Mouse (Mus musculus) olfactory bulb, adult 2 months (tissue): ENCODE measurements around the gene Lmntd2. TPM values are rescaled to one million over a fixed set of nuclear protein-coding genes. Genes with fewer than 3 reads are reported as not detected.

Source experiments
- H3K27ac ChIP-seq: fragments of 200-500 bp; 2 replicates; pipeline ENCODE4 v1.5.1; 2012; ENCODE audit warnings: low read depth, low read length; ENCODE audit not compliant: insufficient read depth
- H3K4me1 ChIP-seq: fragments of 200-500 bp; 2 replicates; pipeline ENCODE4 v1.6.1; 2012; ENCODE audit warnings: low read length; ENCODE audit not compliant: control insufficient read depth, insufficient read depth
- H3K4me3 ChIP-seq: fragments of 200-500 bp; 2 replicates; pipeline ENCODE4 v1.5.1; 2012; ENCODE audit warnings: mild to moderate bottlenecking, low read depth, low read length, moderate library complexity; ENCODE audit not compliant: insufficient read depth
- CTCF ChIP-seq: fragments of 200-500 bp; IDR thresholded peaks from 2 replicates; pipeline ENCODE4 v1.5.1; 2012; ENCODE audit warnings: low read depth, mild to moderate bottlenecking, low read length, moderate library complexity; ENCODE audit not compliant: insufficient read depth
- POLR2A ChIP-seq: fragments of 200-500 bp; IDR thresholded peaks from 2 replicates; pipeline ENCODE4 v1.6.1; 2012; ENCODE audit warnings: mild to moderate bottlenecking, low read depth, low read length, moderate library complexity; ENCODE audit not compliant: insufficient read depth
- WGBS: fragments of 180-500 bp; shearing (Covaris S2); methylation state at CpG from one replicate; pipeline ENCODE4 v1.1.7; 2018; 5-methylcytosine and 5-hydroxymethylcytosine counted together
- polyA plus RNA-seq: library from polyadenylated mRNA; stranded (reverse); fragments of >200 nt; gene quantifications from 2 replicates; pipeline ENCODE4 v1.2.4, GENCODE M21; 2012; ENCODE audit warnings: low replicate concordance; ENCODE audit not compliant: missing spikeins, insufficient read depth, insufficient read length

Gene Lmntd2
- polyA plus RNA-seq, 1 experiment: not detected

DNA sequence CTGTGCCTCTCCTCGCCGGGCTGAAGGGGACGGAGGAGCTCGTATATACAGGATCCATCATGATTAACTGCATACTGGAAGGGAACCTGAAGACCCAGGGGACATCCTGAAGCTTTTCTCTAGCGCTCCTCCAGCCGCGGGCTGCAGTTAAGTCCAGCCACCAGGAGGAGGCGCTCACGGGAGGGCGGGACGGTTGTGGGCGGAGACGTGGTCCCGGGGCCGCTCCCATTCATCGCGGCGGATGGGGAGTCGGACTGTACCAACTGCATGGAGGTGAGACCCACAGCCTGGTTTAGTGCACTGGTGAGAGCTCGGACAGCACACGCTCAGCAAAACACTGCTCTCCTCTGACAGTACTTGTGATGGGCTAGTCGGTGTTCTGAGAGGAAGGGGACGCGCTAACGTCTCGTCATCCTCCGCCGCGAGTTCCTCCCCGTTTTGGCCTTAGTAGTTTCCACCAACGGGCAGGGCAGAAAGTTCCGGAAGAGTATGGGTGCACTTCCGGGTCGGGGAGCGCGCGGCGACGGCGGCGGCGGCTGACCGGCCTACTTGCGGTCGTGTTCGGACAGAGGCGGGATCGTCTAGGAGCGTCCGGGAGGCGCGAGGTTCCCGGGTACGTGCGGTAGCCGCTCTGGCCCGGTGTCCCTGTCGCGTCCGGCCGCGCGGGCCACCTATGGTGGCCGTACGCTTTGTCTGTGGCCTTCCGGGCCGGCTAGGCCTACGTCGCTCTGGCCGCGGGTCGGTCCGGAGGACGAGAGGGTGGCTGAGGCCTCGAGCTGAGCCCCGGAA, 14.6 kb upstream of the Lmntd2 start, which contains the start of gene Phrf1:
TSS of gene Phrf1 (plus strand) at position 506 of the 789 bp plus-strand sequence.
- Histone ChIP-seq H3K4me1 (peaks cover 15% of the 10 kb centered on the region), H3K27ac (peak within 1 kb of the TSS; percentile 98), H3K4me3 (peak within 1 kb of the TSS; percentile 63)
- TF ChIP-seq CTCF: peak; percentile 85
- TF ChIP-seq POLR2A: peak; percentile 49
- under 1% methylated on average over 76 of the region's 76 CpGs for WGBS

DNA sequence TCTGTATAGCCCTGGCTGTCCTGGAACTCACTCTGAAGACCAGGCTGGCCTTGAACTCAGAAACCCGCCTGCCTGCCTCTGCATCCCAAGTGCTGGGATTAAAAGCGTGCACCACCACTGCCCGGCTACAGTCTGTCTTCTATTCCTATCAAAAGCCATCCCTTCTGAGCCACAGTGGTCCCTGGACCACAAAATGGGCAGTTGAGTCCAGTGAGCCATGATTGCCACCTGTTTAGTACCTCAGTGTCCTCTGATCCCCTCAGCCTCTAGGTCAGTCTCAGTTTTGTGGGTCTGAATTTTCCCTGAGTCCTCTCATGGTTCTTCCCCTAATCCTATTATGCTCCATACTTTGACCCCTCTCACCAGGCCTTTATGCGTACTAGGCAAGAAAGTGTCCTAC, 13.9 kb upstream of the Lmntd2 start:
- 70% methylated on average over 4 of the region's 4 CpGs for WGBS
- Histone ChIP-seq H3K4me1 (peaks cover 15% of the 10 kb centered on the region), H3K4me3 (no peak overlapping the region), H3K27ac (no peak overlapping the region)
- TF ChIP-seq CTCF (no peak), POLR2A (no peak)

DNA sequence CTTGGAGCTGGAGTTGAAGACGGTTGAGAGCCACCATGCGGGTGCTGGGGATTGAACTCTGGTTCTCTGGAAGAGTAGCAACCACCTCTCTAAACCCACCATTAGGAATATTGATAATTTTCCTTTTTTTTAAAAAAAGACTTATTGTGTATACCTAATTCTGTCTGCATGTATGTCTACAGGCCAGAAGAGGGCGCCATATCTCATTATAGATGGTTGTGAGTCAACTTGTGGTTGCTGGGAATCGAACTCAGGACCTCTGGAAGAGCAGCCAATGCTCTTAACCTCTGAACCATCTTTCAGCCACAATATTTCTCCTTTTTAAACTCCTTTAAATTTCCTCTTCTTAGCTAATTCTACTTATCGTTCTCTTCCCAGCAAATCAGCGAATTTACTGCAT, 12.7 kb upstream of the Lmntd2 start:
- Histone ChIP-seq H3K4me3 (no peak overlapping the region), H3K27ac (no peak overlapping the region), H3K4me1 (peaks cover 22% of the 10 kb centered on the region)
- TF ChIP-seq POLR2A (no peak), CTCF (no peak)
- WGBS: 88% methylated on average over 6 of the region's 6 CpGs

DNA sequence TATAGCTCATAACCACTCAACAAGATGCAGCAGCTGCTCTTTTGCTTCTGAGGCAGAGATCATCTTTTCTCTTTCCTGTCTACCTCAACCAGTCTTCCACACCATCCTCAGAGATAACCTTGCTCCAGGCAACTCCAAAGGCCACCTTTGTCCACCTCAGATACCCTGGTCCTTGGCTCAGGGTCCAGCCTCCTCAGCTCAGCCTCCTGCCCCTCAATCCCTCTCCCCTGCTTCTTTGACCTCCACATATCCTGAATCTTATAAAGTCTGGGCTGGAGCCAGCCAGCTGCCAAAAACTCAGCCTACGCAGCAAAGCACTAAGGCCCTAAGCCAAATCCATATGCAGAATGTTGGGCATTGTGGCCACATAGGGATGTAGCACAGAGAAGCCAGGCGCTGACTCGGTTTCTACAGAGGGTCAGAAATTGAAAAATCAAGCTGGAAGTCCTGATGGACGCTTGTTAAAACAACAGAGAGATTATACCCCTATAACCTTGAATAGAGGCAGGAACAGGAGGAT, 8.9 kb upstream of the Lmntd2 start:
- H3K4me1 ChIP-seq: peaks cover 17% of the 10 kb centered on the region
- WGBS: 90% methylated on average over 4 of the region's 4 CpGs
- no peak overlapping the region for H3K27ac ChIP-seq
- TF ChIP-seq CTCF: no peak
- TF ChIP-seq POLR2A: no peak
- no peak overlapping the region for H3K4me3 ChIP-seq

DNA sequence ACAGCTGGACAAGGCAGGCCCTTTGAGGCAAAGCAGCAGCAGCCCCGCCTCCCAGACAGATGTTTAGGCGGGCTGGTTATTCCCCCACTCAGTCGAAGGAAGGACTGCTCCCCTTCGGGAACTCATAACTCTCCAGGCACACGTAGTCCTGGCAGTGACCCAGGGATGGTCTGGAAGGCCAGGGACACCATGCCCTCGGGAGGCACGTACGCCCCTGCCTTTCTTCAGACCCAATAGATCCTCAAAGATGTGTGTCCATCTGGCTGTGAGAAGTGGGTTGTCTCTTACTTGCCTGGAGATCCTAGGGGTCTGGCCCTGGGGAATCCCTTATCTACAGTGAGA, 8.2 kb upstream of the Lmntd2 start:
- Histone ChIP-seq H3K27ac (no peak overlapping the region), H3K4me3 (peak overlapping the region; percentile 26), H3K4me1 (peaks cover 17% of the 10 kb centered on the region)
- WGBS: 6% methylated on average over 8 of the region's 8 CpGs
- TF ChIP-seq CTCF: no peak
- TF ChIP-seq POLR2A: no peak

DNA sequence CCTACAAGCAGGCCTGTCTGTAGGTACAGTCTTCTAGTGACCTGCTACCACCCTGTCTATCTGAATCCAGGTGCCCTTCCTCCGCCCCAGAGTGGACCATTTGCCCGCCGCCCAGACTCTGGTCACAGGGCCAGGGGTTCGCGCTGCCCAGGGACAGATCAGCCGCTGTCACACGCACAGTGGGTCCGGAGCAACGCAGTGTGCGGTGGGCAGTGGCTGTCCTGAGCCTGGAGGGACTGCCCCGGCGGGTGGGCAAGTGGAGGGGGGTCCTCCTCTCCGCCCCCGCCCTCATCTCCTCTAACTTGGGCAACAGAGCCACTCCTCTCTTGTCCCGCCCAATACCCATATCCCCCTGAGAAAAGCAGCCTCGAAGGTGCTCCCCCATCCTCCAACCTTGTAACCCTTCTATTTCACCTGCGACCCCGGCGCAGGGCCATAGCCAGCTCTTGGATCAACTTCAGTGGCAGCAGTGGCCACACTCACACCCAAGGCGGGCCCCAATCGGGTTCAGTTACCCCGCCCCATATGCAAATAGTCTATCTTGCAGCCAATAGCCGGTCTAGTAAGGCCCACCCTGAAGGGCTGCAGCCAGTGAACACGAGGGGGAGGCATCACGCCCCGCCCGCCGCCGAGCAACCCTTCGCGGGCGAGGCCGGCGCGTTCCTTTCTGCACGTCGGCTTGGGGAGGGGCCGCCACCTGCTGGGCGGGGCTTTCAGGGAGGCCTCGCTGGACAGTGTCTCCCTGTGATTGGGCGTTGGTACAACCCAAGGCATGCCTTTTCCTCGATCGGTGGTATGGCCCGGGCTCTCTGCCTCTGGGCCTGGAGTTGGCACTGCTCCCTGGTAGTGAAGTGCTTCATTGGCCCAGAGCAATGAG, 7.6 kb upstream of the Lmntd2 start:
- peak overlapping the region; percentile 26 for H3K4me3 ChIP-seq
- TF ChIP-seq CTCF: no peak
- no peak for TF ChIP-seq POLR2A
- H3K4me1 ChIP-seq: peaks cover 18% of the 10 kb centered on the region
- 8% methylated on average over 44 of the region's 44 CpGs for WGBS
- H3K27ac ChIP-seq: no peak overlapping the region

DNA sequence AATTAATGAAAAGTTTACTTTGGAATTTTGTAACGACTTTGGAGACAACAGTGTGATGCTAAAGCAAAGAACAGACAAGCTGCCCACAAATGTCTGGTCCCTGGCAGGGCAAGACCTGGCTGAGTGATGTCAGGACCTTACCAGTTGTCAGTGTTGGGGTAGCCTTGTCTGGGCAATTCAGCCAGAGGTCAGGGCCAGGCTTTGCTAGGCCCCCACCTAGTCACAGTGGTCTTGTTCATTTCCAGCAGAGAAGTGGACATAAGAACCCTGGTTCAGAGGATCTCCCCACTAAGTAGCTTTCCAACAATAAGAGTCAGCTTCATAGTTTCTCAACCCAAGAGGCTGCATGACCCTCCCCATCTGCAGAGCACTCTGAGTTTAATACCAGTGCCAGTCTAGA, 6.5 kb upstream of the Lmntd2 start:
- TF ChIP-seq CTCF (no peak), POLR2A (no peak)
- Histone ChIP-seq H3K4me3 (no peak overlapping the region), H3K4me1 (peaks cover 29% of the 10 kb centered on the region), H3K27ac (no peak overlapping the region)
- WGBS: 57% methylated on average over 1 of the region's 1 CpGs

DNA sequence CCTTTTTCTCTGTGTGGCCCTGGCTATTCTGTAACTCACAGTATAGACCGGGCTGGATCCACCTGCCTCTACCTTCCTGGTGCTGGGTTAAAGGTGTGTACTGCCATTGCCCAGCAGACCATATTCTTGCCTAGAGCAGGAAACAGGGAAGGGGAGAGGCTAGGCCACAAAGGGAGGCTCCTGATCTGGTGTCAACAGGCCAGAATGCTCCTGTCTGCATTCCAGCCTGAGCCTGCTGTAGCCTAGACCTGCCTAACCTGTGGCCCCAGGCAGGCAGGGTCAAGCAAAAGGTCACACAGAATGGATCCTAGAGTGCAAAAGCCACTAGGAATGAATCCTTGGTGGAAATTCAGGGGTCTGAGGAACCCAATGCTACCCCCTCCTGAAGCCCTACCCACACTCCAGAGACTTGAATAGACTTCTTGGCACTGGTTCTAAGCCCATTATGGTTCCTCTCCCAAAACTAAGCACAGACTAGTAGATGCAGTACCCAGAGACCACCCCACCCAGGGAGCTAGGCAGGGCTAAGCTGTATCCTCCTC, 5.7 kb upstream of the Lmntd2 start:
- H3K4me3 ChIP-seq: no peak overlapping the region
- H3K27ac ChIP-seq: no peak overlapping the region
- 85% methylated on average over 1 of the region's 1 CpGs for WGBS
- H3K4me1 ChIP-seq: peaks cover 33% of the 10 kb centered on the region
- TF ChIP-seq CTCF (no peak), POLR2A (no peak)

DNA sequence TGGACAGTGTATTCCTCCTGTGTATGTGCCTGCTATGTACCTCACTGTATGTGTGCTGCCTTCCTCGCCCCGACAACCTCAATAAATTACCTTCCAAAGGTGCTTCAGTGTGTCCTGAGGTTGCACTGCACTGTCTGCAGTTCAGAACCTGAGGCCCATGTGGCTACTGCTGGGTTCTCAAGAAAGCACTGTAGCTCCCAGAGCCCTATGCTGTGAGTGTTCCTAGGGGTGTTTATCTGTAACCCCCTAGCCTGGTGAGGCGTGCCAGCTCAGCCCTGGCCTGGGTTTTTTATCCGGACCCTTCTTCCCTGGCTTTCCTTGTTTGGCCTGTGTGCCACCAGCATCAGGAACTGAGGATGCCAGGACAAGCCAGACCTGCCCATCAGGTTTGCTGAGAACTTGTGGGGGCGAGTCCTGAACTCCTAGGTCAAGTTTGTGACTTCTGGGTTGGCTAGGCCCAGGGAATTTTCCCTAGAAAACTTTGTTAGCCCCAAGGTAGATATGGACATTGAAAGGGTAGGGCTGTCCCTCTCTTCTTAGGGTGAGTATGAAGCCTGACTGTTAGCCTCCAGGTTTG, 4.8 kb upstream of the Lmntd2 start:
- peaks cover 33% of the 10 kb centered on the region for H3K4me1 ChIP-seq

More for the DNA sequence above, 4.8 kb upstream of the Lmntd2 start:
- 95% methylated on average over 5 of the region's 5 CpGs for WGBS
- no peak overlapping the region for H3K27ac ChIP-seq
- TF ChIP-seq POLR2A (no peak), CTCF (no peak)
- H3K4me3 ChIP-seq: no peak overlapping the region
